Mouse (Mus musculus) liver, embryonic 16.5 days (tissue): ENCODE measurements around the gene Ankrd12. TPM values are rescaled to one million over a fixed set of nuclear protein-coding genes. Genes with fewer than 3 reads are reported as not detected.

Experiments
- ATAC-seq: fragments of 200-750 bp; cut with Nextera tagmentation; 2 replicates; pipeline ENCODE4 v1.8.0; 2017; ENCODE audit warnings: low read depth, mild to moderate bottlenecking, moderate number of reproducible peaks, moderate library complexity
- H3K27ac ChIP-seq: fragments of 300-500 bp; sonication (generic); 2 replicates; pipeline ENCODE4 v1.5.1; 2014; ENCODE audit warnings: mild to moderate bottlenecking, low read length
- H3K27me3 ChIP-seq: fragments of 300-500 bp; sonication (generic); 2 replicates; pipeline ENCODE4 v1.6.1; 2014; ENCODE audit warnings: low read depth, low read length, mixed read lengths; ENCODE audit not compliant: control insufficient read depth, insufficient read depth
- H3K36me3 ChIP-seq: fragments of 300-500 bp; sonication (generic); 2 replicates; pipeline ENCODE4 v1.6.1; 2014; ENCODE audit warnings: mild to moderate bottlenecking; ENCODE audit not compliant: control insufficient read depth, insufficient read depth
- H3K4me1 ChIP-seq: fragments of 300-500 bp; sonication (generic); 2 replicates; pipeline ENCODE4 v1.6.1; 2014; ENCODE audit warnings: low read depth, low read length, mixed read lengths; ENCODE audit not compliant: control insufficient read depth
- H3K4me2 ChIP-seq: fragments of 300-500 bp; sonication (generic); 2 replicates; pipeline ENCODE4 v1.6.1; 2014; ENCODE audit warnings: low read depth, low read length, mixed read lengths
- H3K4me3 ChIP-seq: fragments of 300-500 bp; sonication (generic); 2 replicates; pipeline ENCODE4 v1.5.1; 2014; ENCODE audit warnings: low read depth, mild to moderate bottlenecking, low read length
- H3K9ac ChIP-seq: fragments of 300-500 bp; sonication (generic); 2 replicates; pipeline ENCODE4 v1.6.1; 2014; ENCODE audit warnings: low read depth, low read length
- H3K9me3 ChIP-seq: fragments of 300-500 bp; sonication (generic); replicated peaks from 2 replicates; pipeline ENCODE4 v1.6.1; 2016; ENCODE audit warnings: low read length; ENCODE audit not compliant: control insufficient read depth
- WGBS: fragments of 180-500 bp; shearing (Covaris S2); extraction: QIAGEN DNeasy Blood & Tissue Kit; methylation state at CpG from one replicate; pipeline ENCODE4 v1.1.7; 2014; ENCODE audit not compliant: insufficient replicate concordance; 5-methylcytosine and 5-hydroxymethylcytosine counted together
- polyA plus RNA-seq: library from polyadenylated mRNA; unstranded; fragments of >200 nt; fragmentation: Nextera tagmentation; extraction: Ambion mirVana; gene quantifications from 2 replicates; pipeline ENCODE4 v1.2.1, GENCODE M21; 2015

Ankrd12 gene
- polyA plus RNA-seq, 1 experiment from 2014 or later, result 9.1 TPM

- Histone ChIP-seq H3K4me2 (no peak overlapping the region), H3K4me3 (no peak overlapping the region), H3K36me3 (no peaks in the 10 kb centered on the region), H3K9me3 (no peaks in the 10 kb centered on the region), H3K27ac (no peak overlapping the region), H3K9ac (no peak overlapping the region), H3K27me3 (no peaks in the 10 kb centered on the region), H3K4me1 (no peaks in the 10 kb centered on the region)
- WGBS, result 60% methylated on average over 11 of the region's 11 CpGs
- ATAC-seq, result no peak
Measured at GRCm38 (mm10) chr17:65967751-65968150, 109.1 kb downstream of the Ankrd12 start.

GRCm38 (mm10) chr17:65962263-65962662, 114.6 kb downstream of the Ankrd12 start:
- no peak overlapping the region for H3K4me3 ChIP-seq
- H3K4me1 ChIP-seq, result no peaks in the 10 kb centered on the region
- no peak for ATAC-seq
- WGBS, result 91% methylated on average over 2 of the region's 2 CpGs
- H3K27ac ChIP-seq, result no peak overlapping the region
- no peaks in the 10 kb centered on the region for H3K27me3 ChIP-seq
- H3K4me2 ChIP-seq, result no peak overlapping the region
- no peaks in the 10 kb centered on the region for H3K36me3 ChIP-seq
- no peaks in the 10 kb centered on the region for H3K9me3 ChIP-seq
- no peak overlapping the region for H3K9ac ChIP-seq

DNA sequence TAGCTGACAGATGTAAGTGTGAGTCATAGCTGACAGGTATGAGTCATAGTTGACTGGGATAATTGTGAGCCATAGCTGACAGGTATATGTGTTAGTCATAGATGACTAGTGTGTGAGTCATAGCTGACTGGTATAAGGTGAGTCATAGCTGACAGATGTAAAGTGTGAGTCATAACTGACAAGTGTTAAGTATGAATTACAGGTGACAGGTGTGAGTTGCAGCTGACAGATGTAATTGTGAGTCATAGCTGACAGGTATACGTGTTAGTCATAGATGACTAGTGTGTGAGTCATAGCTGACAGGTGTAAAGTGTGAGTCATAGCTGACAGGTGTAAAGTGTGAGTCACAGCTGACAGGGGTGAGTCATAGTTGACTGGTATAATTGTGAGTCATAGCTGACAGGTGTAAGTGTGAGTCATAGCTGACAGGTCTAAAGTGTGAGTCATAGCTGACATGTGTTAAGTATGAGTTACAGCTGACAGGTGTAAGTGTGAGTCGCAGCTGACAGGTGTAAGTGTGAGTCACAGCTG, 115.2 kb downstream of the Ankrd12 start:
- H3K9me3 ChIP-seq, result no peaks in the 10 kb centered on the region
- no peak overlapping the region for H3K9ac ChIP-seq
- 65% methylated on average over 2 of the region's 2 CpGs for WGBS
- no peak overlapping the region for H3K27ac ChIP-seq
- H3K27me3 ChIP-seq, result no peaks in the 10 kb centered on the region
- peak; percentile 13; the same call in 1 of the 2 replicates for ATAC-seq
- H3K4me3 ChIP-seq, result no peak overlapping the region
- H3K36me3 ChIP-seq, result no peaks in the 10 kb centered on the region
- no peaks in the 10 kb centered on the region for H3K4me1 ChIP-seq
- no peak overlapping the region for H3K4me2 ChIP-seq

- Histone ChIP-seq H3K9ac (no peak overlapping the region), H3K36me3 (no peaks in the 10 kb centered on the region), H3K4me3 (no peak overlapping the region), H3K4me2 (no peak overlapping the region), H3K27ac (no peak overlapping the region), H3K27me3 (no peaks in the 10 kb centered on the region), H3K9me3 (no peaks in the 10 kb centered on the region), H3K4me1 (no peaks in the 10 kb centered on the region)
- 50% methylated on average over 3 of the region's 3 CpGs for WGBS
- ATAC-seq, result no peak
Measured at GRCm38 (mm10) chr17:65959011-65959410, 117.9 kb downstream of the Ankrd12 start.

- Histone ChIP-seq H3K27ac (no peak overlapping the region), H3K9ac (no peak overlapping the region), H3K36me3 (no peaks in the 10 kb centered on the region), H3K4me3 (no peak overlapping the region), H3K27me3 (no peaks in the 10 kb centered on the region), H3K4me1 (no peaks in the 10 kb centered on the region), H3K9me3 (no peaks in the 10 kb centered on the region), H3K4me2 (no peak overlapping the region)
- ATAC-seq, result no peak
- WGBS, result 61% methylated on average over 1 of the region's 1 CpGs
Measured at GRCm38 (mm10) chr17:65958366-65958765, 118.5 kb downstream of the Ankrd12 start.

GRCm38 (mm10) chr17:65957782-65958325, 119.0 kb downstream of the Ankrd12 start:
- H3K36me3 ChIP-seq, result no peaks in the 10 kb centered on the region
- 75% methylated on average over 8 of the region's 8 CpGs for WGBS

GRCm38 (mm10) chr17:65956993-65957781, 119.7 kb downstream of the Ankrd12 start:
- no peaks in the 10 kb centered on the region for H3K27me3 ChIP-seq
- H3K27ac ChIP-seq, result no peak overlapping the region
- H3K36me3 ChIP-seq, result no peaks in the 10 kb centered on the region
- no peak overlapping the region for H3K4me2 ChIP-seq
- H3K4me1 ChIP-seq, result no peaks in the 10 kb centered on the region
- no peak for ATAC-seq
- H3K9ac ChIP-seq, result no peak overlapping the region
- WGBS, result 48% methylated on average over 14 of the region's 14 CpGs
- H3K4me3 ChIP-seq, result no peak overlapping the region
- no peaks in the 10 kb centered on the region for H3K9me3 ChIP-seq

More at GRCm38 (mm10) chr17:65957782-65958325, 119.0 kb downstream of the Ankrd12 start:
- Histone ChIP-seq H3K27ac (no peak overlapping the region), H3K27me3 (no peaks in the 10 kb centered on the region), H3K9me3 (no peaks in the 10 kb centered on the region), H3K9ac (no peak overlapping the region), H3K4me2 (no peak overlapping the region), H3K4me1 (no peaks in the 10 kb centered on the region), H3K4me3 (no peak overlapping the region)
- ATAC-seq, result no peak

- H3K36me3 ChIP-seq, result no peaks in the 10 kb centered on the region
- no peak overlapping the region for H3K9ac ChIP-seq
- no peak overlapping the region for H3K4me3 ChIP-seq
- peaks cover 4% of the 10 kb centered on the region for H3K4me1 ChIP-seq
- 76% methylated on average over 3 of the region's 3 CpGs for WGBS
- ATAC-seq, result no peak
- H3K4me2 ChIP-seq, result no peak overlapping the region
- no peaks in the 10 kb centered on the region for H3K9me3 ChIP-seq
- no peak overlapping the region for H3K27ac ChIP-seq
- H3K27me3 ChIP-seq, result no peaks in the 10 kb centered on the region
Measured at GRCm38 (mm10) chr17:65956140-65956539, 120.7 kb downstream of the Ankrd12 start.

DNA sequence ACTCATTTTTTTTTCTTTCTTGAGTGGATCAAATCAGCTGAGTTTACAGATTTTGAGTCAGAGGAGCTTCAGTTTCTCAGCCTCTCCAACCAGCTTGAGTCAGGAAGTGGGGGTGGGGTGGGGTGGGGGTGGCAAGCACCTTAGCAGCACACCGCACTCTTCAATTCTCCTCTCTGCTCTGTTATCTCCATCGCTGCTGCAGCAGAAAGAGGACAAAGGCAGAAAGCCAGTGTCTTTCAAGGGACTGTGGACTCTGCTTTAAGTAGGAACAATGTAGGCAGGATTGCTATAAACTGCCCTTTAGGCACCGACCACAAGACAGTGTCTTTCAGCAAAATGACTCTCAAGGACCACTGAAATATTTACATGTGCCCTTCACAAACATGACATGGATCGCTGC, 122.9 kb downstream of the Ankrd12 start:
- no peak overlapping the region for H3K4me3 ChIP-seq
- H3K4me2 ChIP-seq, result no peak overlapping the region
- no peaks in the 10 kb centered on the region for H3K36me3 ChIP-seq
- no peak overlapping the region for H3K9ac ChIP-seq
- H3K9me3 ChIP-seq, result no peaks in the 10 kb centered on the region
- H3K4me1 ChIP-seq, result peaks cover 10% of the 10 kb centered on the region
- H3K27ac ChIP-seq, result no peak overlapping the region
- H3K27me3 ChIP-seq, result no peaks in the 10 kb centered on the region
- no peak for ATAC-seq
- WGBS, result 38% methylated on average over 4 of the region's 4 CpGs
